Mouse (Mus musculus): ENCODE results near the gene Pacsin2.

GRCm38 (mm10) chr15:83366933-83367552 is 97.4 kb downstream of the Pacsin2 start:
- peak; percentile 92 for TF ChIP-seq POLR2A (IDR thresholded peaks at IDR 0.05; ENCODE audit: control insufficient read depth, low read depth, low read length)
- TF ChIP-seq CTCF (IDR thresholded peaks at IDR 0.05; ENCODE audit: control insufficient read depth, insufficient read depth, insufficient replicate concordance, low read depth, low read length): no peak
